Mouse (Mus musculus): ENCODE data around the gene Svep1. TPM values are rescaled to one million over a fixed set of nuclear protein-coding genes. Genes with fewer than 3 reads are reported as not detected.

Svep1 gene
- polyA plus RNA-seq (2016; fragmentation: Nextera tagmentation; extraction: Ambion mirVana) = 0.69 and 0.72 TPM in 2 replicates

GRCm38 (mm10) chr4:58206115-58206945 lies at the start of gene Svep1:
TSS of gene Svep1 (minus strand) at chr4:58206859.
- Histone ChIP-seq H3K36me3 (no peaks in the 10 kb centered on the region), H3K4me3 (peak within 1 kb of the TSS; percentile 45), H3K9me3 (replicated peaks) (no peaks in the 10 kb centered on the region), H3K27me3 (replicated peaks) (peaks cover 26% of the 10 kb centered on the region), H3K9ac (no peak within 1 kb of the TSS; the same call in 1 of the 2 replicates), H3K4me1 (no peaks in the 10 kb centered on the region), H3K27ac (no peak within 1 kb of the TSS), H3K4me2 (peak within 1 kb of the TSS; percentile 62)
- ATAC-seq = no peak
- WGBS (ENCODE audit: insufficient replicate concordance) = 2% methylated on average over 47 of the region's 47 CpGs

GRCm38 (mm10) chr4:58253410-58253809 lies 46.8 kb upstream of the Svep1 start:
- WGBS (ENCODE audit: insufficient replicate concordance) = 24% methylated on average over 5 of the region's 5 CpGs
- H3K4me1 ChIP-seq = no peaks in the 10 kb centered on the region
- no peak overlapping the region for H3K27ac ChIP-seq
- no peak overlapping the region for H3K4me3 ChIP-seq
- H3K4me2 ChIP-seq = no peak overlapping the region
- no peak overlapping the region for H3K9ac ChIP-seq
- H3K36me3 ChIP-seq = no peaks in the 10 kb centered on the region
- no peaks in the 10 kb centered on the region for H3K9me3 ChIP-seq (replicated peaks)
- ATAC-seq = no peak
- H3K27me3 ChIP-seq (replicated peaks) = no peaks in the 10 kb centered on the region

DNA sequence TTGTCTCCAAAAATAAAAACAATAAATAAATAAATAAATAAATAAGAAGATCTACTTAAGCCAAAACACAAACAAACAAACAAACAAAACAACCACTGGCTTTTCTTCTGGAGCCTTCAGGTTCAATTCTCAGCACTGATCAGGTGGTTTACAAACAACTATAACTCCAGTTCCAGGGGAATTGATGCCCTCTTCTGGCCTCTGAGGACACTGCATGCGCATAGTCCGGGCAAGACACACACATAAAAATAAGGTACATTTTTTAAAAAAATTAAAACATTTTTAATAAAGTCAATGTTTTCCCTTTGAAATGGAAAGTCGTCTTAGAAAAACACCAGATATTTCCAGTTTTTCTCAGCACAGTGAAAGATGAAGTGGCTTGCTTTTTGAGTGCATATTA lies 45.7 kb upstream of the Svep1 start:
- ATAC-seq = no peak
- Histone ChIP-seq H3K4me2 (no peak overlapping the region), H3K9me3 (replicated peaks) (no peaks in the 10 kb centered on the region), H3K4me3 (no peak overlapping the region), H3K9ac (no peak overlapping the region), H3K4me1 (no peaks in the 10 kb centered on the region), H3K27ac (no peak overlapping the region), H3K36me3 (no peaks in the 10 kb centered on the region), H3K27me3 (replicated peaks) (no peaks in the 10 kb centered on the region)
- 75% methylated on average over 3 of the region's 3 CpGs for WGBS (ENCODE audit: insufficient replicate concordance)

GRCm38 (mm10) chr4:58245544-58245943 lies 38.9 kb upstream of the Svep1 start:
- Histone ChIP-seq H3K36me3 (no peaks in the 10 kb centered on the region), H3K27me3 (replicated peaks) (no peaks in the 10 kb centered on the region), H3K9me3 (replicated peaks) (no peaks in the 10 kb centered on the region), H3K4me3 (no peak overlapping the region), H3K4me2 (no peak overlapping the region), H3K27ac (no peak overlapping the region), H3K4me1 (no peaks in the 10 kb centered on the region), H3K9ac (no peak overlapping the region)
- no peak for ATAC-seq
- WGBS (ENCODE audit: insufficient replicate concordance) = 93% methylated on average over 1 of the region's 1 CpGs

DNA sequence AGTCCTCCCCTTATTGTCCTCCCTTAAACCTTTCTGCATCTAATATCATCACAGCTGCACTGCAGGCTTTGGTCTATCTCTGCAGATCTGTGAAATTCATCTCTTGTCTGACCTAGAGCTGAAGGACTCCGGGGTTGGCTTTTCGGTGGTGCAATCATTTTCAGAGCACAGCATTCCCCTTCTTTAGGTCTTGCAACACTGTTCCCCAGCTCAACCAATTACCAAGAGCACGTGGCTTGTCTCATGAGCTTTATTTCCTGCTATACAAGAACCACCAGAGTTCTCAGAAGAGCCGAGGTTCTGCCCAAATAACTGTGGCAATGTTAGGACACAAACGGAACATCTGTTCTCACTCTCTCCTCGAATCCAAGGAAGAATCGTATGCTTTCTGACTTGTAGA lies 33.8 kb upstream of the Svep1 start:
- WGBS (ENCODE audit: insufficient replicate concordance) = 68% methylated on average over 7 of the region's 7 CpGs
- H3K4me2 ChIP-seq = no peak overlapping the region
- H3K4me3 ChIP-seq = no peak overlapping the region
- no peaks in the 10 kb centered on the region for H3K36me3 ChIP-seq
- no peak for ATAC-seq
- no peaks in the 10 kb centered on the region for H3K4me1 ChIP-seq
- no peak overlapping the region for H3K27ac ChIP-seq
- H3K27me3 ChIP-seq (replicated peaks) = no peaks in the 10 kb centered on the region
- no peak overlapping the region for H3K9ac ChIP-seq
- H3K9me3 ChIP-seq (replicated peaks) = no peaks in the 10 kb centered on the region

DNA sequence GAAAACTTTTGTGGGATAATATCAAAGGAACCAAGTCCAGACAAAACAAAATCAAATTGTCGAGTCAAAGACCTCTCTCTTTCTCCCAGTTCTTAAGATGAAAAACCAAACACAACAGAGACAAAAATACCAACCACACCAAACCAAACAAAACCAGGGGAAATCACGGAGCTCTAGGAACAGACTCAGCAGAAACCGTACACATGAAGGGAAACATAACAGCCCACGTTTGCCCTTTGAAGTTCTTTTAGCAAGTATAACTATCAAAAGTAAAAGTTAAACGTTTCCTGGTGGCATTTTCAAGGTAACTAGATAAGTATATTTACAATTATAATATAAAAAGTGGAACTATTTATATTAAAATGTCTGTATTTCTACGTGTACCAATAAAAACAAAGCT lies 29.2 kb upstream of the Svep1 start:
- H3K4me2 ChIP-seq = no peak overlapping the region
- H3K27ac ChIP-seq = no peak overlapping the region
- H3K36me3 ChIP-seq = no peaks in the 10 kb centered on the region
- no peak overlapping the region for H3K9ac ChIP-seq
- WGBS (ENCODE audit: insufficient replicate concordance) = 41% methylated on average over 6 of the region's 6 CpGs
- no peak overlapping the region for H3K4me3 ChIP-seq
- H3K4me1 ChIP-seq = no peaks in the 10 kb centered on the region
- no peaks in the 10 kb centered on the region for H3K27me3 ChIP-seq (replicated peaks)
- ATAC-seq = no peak
- no peaks in the 10 kb centered on the region for H3K9me3 ChIP-seq (replicated peaks)

DNA sequence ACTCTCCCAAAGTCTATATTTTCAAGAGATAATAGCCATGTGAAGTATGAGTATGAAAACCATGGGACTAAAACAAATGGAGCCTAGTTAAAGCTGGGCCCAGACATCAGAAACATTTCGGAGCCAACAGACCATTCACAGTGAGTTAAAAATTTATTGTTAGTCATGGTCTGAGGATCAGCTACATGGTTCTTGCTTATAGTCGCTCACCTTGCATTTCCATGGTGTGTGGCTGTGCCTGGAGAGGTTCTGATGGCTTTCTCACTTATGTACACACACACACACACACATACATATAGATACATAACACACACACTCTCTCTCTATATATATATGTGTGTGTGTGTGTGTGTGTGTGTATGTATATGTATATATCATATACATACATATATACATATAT lies 16.8 kb upstream of the Svep1 start:
- Histone ChIP-seq H3K4me3 (no peak overlapping the region), H3K27me3 (replicated peaks) (no peaks in the 10 kb centered on the region), H3K36me3 (no peaks in the 10 kb centered on the region), H3K9me3 (replicated peaks) (no peaks in the 10 kb centered on the region), H3K9ac (no peak overlapping the region), H3K4me2 (no peak overlapping the region), H3K4me1 (no peaks in the 10 kb centered on the region), H3K27ac (no peak overlapping the region)
- 66% methylated on average over 2 of the region's 2 CpGs for WGBS (ENCODE audit: insufficient replicate concordance)
- ATAC-seq = no peak

DNA sequence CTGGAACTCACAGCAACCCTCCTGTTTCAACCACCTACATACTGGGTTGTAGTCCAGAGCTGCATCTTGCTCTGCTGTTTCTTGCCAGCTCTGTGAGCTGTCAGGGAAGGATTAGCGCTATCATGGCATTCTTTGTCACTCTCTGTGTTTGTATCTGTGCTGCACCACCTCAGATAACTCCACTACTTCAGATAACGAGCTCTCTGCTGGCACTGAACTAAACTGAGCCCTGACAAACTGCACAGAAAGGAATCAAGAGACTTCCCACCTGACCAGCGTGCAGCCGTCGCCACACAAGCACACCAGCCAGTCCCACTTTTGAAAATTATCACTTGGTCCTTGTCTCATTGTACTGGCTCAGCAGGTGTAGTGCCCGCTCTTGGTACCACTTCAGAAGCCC lies 4.7 kb upstream of the Svep1 start:
- Histone ChIP-seq H3K4me3 (no peak overlapping the region), H3K9me3 (replicated peaks) (no peaks in the 10 kb centered on the region), H3K27me3 (replicated peaks) (peaks cover 13% of the 10 kb centered on the region), H3K4me1 (no peaks in the 10 kb centered on the region), H3K36me3 (no peaks in the 10 kb centered on the region), H3K4me2 (no peak overlapping the region), H3K27ac (no peak overlapping the region), H3K9ac (no peak overlapping the region)
- ATAC-seq = no peak
- 46% methylated on average over 6 of the region's 6 CpGs for WGBS (ENCODE audit: insufficient replicate concordance)

DNA sequence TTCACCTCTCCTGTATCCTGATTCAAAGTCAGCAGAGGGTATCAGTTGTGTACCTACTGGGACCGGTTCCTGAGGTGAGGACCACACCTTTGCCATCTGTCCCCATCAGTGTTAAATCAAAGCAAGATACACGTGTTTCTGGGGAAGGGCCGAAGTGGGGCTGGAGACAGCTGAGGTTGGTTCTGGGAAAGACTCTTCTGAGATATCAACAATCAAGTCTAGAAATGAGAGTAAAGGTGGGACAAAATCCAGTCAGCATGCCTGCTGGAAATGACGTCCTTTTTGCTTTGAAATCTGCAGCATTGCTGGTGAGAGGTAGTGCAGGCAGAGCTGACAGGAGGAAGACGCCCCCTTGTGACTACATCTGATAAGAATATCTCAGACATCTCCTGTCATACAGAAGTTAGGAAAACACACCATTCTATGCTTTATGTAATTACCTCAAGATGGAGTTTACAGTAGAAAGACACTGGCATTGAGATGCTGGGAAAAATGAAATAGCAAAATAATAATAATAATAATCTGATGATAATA lies 4.0 kb upstream of the Svep1 start:
- Histone ChIP-seq H3K4me2 (no peak overlapping the region), H3K9ac (no peak overlapping the region), H3K4me3 (no peak overlapping the region), H3K27me3 (replicated peaks) (peaks cover 20% of the 10 kb centered on the region), H3K36me3 (no peaks in the 10 kb centered on the region), H3K27ac (no peak overlapping the region), H3K4me1 (no peaks in the 10 kb centered on the region), H3K9me3 (replicated peaks) (no peaks in the 10 kb centered on the region)
- no peak for ATAC-seq
- 36% methylated on average over 5 of the region's 5 CpGs for WGBS (ENCODE audit: insufficient replicate concordance)

- 1% methylated on average over 31 of the region's 31 CpGs for WGBS (ENCODE audit: insufficient replicate concordance)
- H3K27me3 ChIP-seq (replicated peaks) = peaks cover 26% of the 10 kb centered on the region
- H3K27ac ChIP-seq = no peak overlapping the region
- H3K9me3 ChIP-seq (replicated peaks) = no peaks in the 10 kb centered on the region
- peak overlapping the region; percentile 45 for H3K4me3 ChIP-seq
- no peak overlapping the region; the same call in 1 of the 2 replicates for H3K9ac ChIP-seq
- ATAC-seq = no peak
- H3K4me2 ChIP-seq = peak overlapping the region; percentile 62
- no peaks in the 10 kb centered on the region for H3K36me3 ChIP-seq
- no peaks in the 10 kb centered on the region for H3K4me1 ChIP-seq
Observed at GRCm38 (mm10) chr4:58205750-58206114, 927 bp downstream of the Svep1 start.

DNA sequence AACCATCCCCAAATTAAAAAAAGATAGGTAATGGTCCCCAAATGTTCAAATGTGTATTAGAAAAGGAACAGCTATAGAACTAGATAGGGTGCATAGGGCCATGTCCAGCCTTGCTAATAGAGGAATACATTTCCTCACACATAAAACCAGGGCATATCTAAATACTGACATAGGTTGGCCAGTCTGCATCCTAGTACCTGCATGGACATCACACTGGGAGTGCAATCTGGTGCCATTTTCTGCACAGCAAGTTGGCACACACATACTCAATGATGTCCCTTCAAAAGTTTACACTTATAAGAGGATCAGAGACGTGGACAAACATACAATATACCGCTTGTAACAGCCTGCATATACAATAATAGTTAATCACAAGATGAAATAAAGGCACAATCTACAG lies 5.0 kb downstream of the Svep1 start:
- Histone ChIP-seq H3K36me3 (no peaks in the 10 kb centered on the region), H3K27ac (no peak overlapping the region), H3K4me2 (no peak overlapping the region), H3K9ac (no peak overlapping the region), H3K27me3 (replicated peaks) (peaks cover 17% of the 10 kb centered on the region), H3K4me3 (no peak overlapping the region), H3K4me1 (no peaks in the 10 kb centered on the region), H3K9me3 (replicated peaks) (no peaks in the 10 kb centered on the region)
- no peak for ATAC-seq
- WGBS (ENCODE audit: insufficient replicate concordance) = 76% methylated on average over 2 of the region's 2 CpGs

DNA sequence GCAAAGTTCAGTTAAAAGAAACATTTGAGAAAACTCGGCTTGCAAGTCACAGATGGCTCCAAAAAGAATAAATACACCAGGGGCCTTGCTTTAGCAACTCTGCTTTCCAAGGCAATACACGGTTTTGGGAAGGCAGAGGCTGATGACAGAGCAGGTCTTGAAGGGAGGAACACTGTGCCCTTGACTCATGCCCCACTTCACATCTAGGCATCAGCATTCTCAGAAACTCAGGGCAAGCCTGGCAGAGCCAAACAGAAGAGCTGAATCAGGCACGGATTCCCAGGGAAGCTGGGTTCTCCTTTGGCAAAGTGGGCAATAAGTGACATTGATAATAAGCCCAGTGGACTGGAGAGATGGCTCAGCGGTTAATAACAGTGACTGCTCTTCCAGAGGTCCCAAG lies 5.8 kb downstream of the Svep1 start:
- H3K4me3 ChIP-seq = no peak overlapping the region
- no peaks in the 10 kb centered on the region for H3K9me3 ChIP-seq (replicated peaks)
- H3K4me2 ChIP-seq = no peak overlapping the region
- no peaks in the 10 kb centered on the region for H3K4me1 ChIP-seq
- H3K9ac ChIP-seq = no peak overlapping the region
- no peak overlapping the region for H3K27ac ChIP-seq
- no peaks in the 10 kb centered on the region for H3K36me3 ChIP-seq
- WGBS (ENCODE audit: insufficient replicate concordance) = 59% methylated on average over 4 of the region's 4 CpGs
- no peak for ATAC-seq
- peaks cover 8% of the 10 kb centered on the region for H3K27me3 ChIP-seq (replicated peaks)

Measured in liver, embryonic 12.5 days (tissue).